Mouse (Mus musculus) ES-E14 (cell line): ENCODE measurements around the gene Nrf1.

ENCODE experiments used
- CHD2 ChIP-seq: IDR thresholded peaks from 2 replicates; pipeline ENCODE4 v1.6.1; 2014; ENCODE audit warnings: mild to moderate bottlenecking, low read depth, low read length, inconsistent platforms
- HCFC1 ChIP-seq: IDR thresholded peaks from 2 replicates; pipeline ENCODE4 v1.6.1; 2012; ENCODE audit warnings: low read length, inconsistent platforms, borderline replicate concordance; ENCODE audit not compliant: insufficient read depth
- MAFK ChIP-seq: IDR thresholded peaks from 2 replicates; pipeline ENCODE4 v1.6.1; 2014; ENCODE audit warnings: mild to moderate bottlenecking, low read depth, low read length, inconsistent platforms; ENCODE audit not compliant: insufficient read depth
- ZNF384 ChIP-seq: IDR thresholded peaks from 2 replicates; pipeline ENCODE4 v1.6.1; 2012; ENCODE audit warnings: low read depth, low read length, inconsistent platforms

DNA sequence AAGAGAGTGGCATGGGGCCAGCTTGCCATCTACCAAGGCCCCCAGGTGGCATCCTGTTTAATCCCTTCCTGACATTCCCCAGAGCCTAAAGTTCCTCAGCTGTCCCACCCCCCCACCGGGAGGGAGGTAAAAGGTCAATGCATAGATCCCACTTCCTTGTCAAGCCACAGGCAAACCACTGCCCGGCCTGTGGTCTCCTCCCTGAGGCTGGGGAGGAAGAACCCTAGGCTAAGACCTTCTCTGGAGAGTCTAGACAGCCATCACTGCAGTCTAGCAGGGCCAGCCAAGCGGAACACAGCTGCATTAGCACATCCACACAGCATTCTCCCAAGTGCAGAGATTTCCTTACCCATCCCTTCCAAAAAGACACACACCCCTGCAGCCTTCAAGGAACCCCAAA is 118.6 kb downstream of the Nrf1 start:
- TF ChIP-seq MAFK: no peak
- no peak for TF ChIP-seq ZNF384
- no peak for TF ChIP-seq HCFC1
- TF ChIP-seq CHD2: no peak
